Mouse (Mus musculus) gastrocnemius, postnatal 14 days (tissue): ENCODE data around the gene Iqce. TPM values are rescaled to one million over a fixed set of nuclear protein-coding genes. Genes with fewer than 3 reads are reported as not detected.

ENCODE experiments used
- DNase-seq: peaks from one replicate; pipeline ENCODE4 v3.0.0; 2021; ENCODE audit warnings: mixed read lengths
- intact Hi-C: fragments of 180-260 bp; cut with DNase I; formaldehyde crosslinking; loops from one replicate; pipeline ENCODE4 v1.15.1; 2025; ENCODE audit warnings: low total_unique reads
- total RNA-seq, 2 experiments: library from RNA; stranded (reverse); gene quantifications; 2 replicates each; pipeline ENCODE4 v1.2.3; 2021

Gene Iqce
- total RNA-seq, 2 experiments from 2014 or later: 4.4 to 5.1 TPM

- intact Hi-C loops: no loop called here
- DNase-seq: no peak
Observed at GRCm38 (mm10) chr5:140644702-140645201, 57.4 kb downstream of the Iqce start.

- no peak for DNase-seq
- intact Hi-C loops: no loop called here
Observed at GRCm38 (mm10) chr5:140644263-140644662, 57.9 kb downstream of the Iqce start.

GRCm38 (mm10) chr5:140642076-140642475 is 60.1 kb downstream of the Iqce start:
- DNase-seq: peak; percentile 49

GRCm38 (mm10) chr5:140641254-140641928 is 60.8 kb downstream of the Iqce start:
- peak; percentile 68 for DNase-seq
- intact Hi-C loops: no loop called here

More at GRCm38 (mm10) chr5:140642076-140642475, 60.1 kb downstream of the Iqce start:
- intact Hi-C loops: no loop called here

- no peak for DNase-seq
- intact Hi-C loops: no loop called here
Observed at GRCm38 (mm10) chr5:140640812-140641211, 61.4 kb downstream of the Iqce start.

GRCm38 (mm10) chr5:140639871-140640270 is 62.3 kb downstream of the Iqce start:
- DNase-seq: peak; percentile 86
- intact Hi-C loops: no loop called here

GRCm38 (mm10) chr5:140639312-140639711 is 62.9 kb downstream of the Iqce start:
- intact Hi-C loops: no loop called here
- DNase-seq: no peak

GRCm38 (mm10) chr5:140638484-140638883 is 63.7 kb downstream of the Iqce start:
- intact Hi-C loops: no loop called here
- DNase-seq: no peak

- intact Hi-C loops: no loop called here
Observed at GRCm38 (mm10) chr5:140637989-140638388, 64.2 kb downstream of the Iqce start.

GRCm38 (mm10) chr5:140637058-140637410 is 65.1 kb downstream of the Iqce start:
- peak; percentile 51 for DNase-seq
- intact Hi-C loops: no loop called here

More at GRCm38 (mm10) chr5:140637989-140638388, 64.2 kb downstream of the Iqce start:
- no peak for DNase-seq

GRCm38 (mm10) chr5:140636316-140637057 is 65.7 kb downstream of the Iqce start:
- DNase-seq: no peak

GRCm38 (mm10) chr5:140634798-140635722 is 67.1 kb downstream of the Iqce start:
- intact Hi-C loops: loop anchor here (5.0 kb wide), 1 partner anchor 47 kb away; no protein-coding TSS in a partner anchor
- no peak for DNase-seq

More at GRCm38 (mm10) chr5:140636316-140637057, 65.7 kb downstream of the Iqce start:
- intact Hi-C loops: no loop called here

GRCm38 (mm10) chr5:140633432-140633831 is 68.7 kb downstream of the Iqce start:
- no peak for DNase-seq
- intact Hi-C loops: loop anchor here (5.0 kb wide), 1 partner anchor 49 kb away; no protein-coding TSS in a partner anchor

GRCm38 (mm10) chr5:140628995-140629394 is 73.2 kb downstream of the Iqce start:
- intact Hi-C loops: no loop called here
- no peak for DNase-seq

GRCm38 (mm10) chr5:140627580-140627979 is 74.6 kb downstream of the Iqce start:
- intact Hi-C loops: no loop called here
- DNase-seq: no peak

- intact Hi-C loops: loop anchor here (5.0 kb wide), 1 partner anchor 37 kb away; no protein-coding TSS in a partner anchor
- no peak for DNase-seq
Observed at GRCm38 (mm10) chr5:140624961-140625360, 77.2 kb downstream of the Iqce start.

- no peak for DNase-seq
- intact Hi-C loops: loop anchor here (5.0 kb wide), 1 partner anchor 38 kb away; no protein-coding TSS in a partner anchor
Observed at GRCm38 (mm10) chr5:140624238-140624637, 77.9 kb downstream of the Iqce start.

- no peak for DNase-seq
- intact Hi-C loops: loop anchor here (5.0 kb wide), 1 partner anchor 39 kb away; no protein-coding TSS in a partner anchor
Observed at GRCm38 (mm10) chr5:140623791-140624190, 78.4 kb downstream of the Iqce start.

GRCm38 (mm10) chr5:140622978-140623670 is 79.1 kb downstream of the Iqce start:
- intact Hi-C loops: loop anchor here (5.0 kb wide), 1 partner anchor 39 kb away; no protein-coding TSS in a partner anchor
- DNase-seq: no peak
